Mouse (Mus musculus): Measurements from ENCODE around the gene Lrrfip1. TPM values are rescaled to one million over a fixed set of nuclear protein-coding genes. Genes with fewer than 3 reads are reported as not detected.

The Lrrfip1 gene
- total RNA-seq, 2 experiments from 2014 or later = 42.7 to 57.2 TPM

- DNase-seq = no peak
These were observed 153.0 kb downstream of the Lrrfip1 start for GRCm38 (mm10) chr1:91151509-91151908.

GRCm38 (mm10) chr1:91166798-91167197, 168.3 kb downstream of the Lrrfip1 start:
- no peak for DNase-seq

GRCm38 (mm10) chr1:91169157-91169556, 170.6 kb downstream of the Lrrfip1 start:
- no peak for DNase-seq

GRCm38 (mm10) chr1:91174796-91175195, 176.3 kb downstream of the Lrrfip1 start:
- DNase-seq = no peak

- DNase-seq = no peak
These were observed 177.5 kb downstream of the Lrrfip1 start for GRCm38 (mm10) chr1:91176026-91176425.

GRCm38 (mm10) chr1:91176871-91177270, 178.3 kb downstream of the Lrrfip1 start:
- no peak for DNase-seq

Other genes with a start within 250 kb of the Lrrfip1 start
- 100 to 1,000 TPM; 124 to 127 TPM for gene Col6a3, start 154.8 kb upstream of the Lrrfip1 start, total RNA-seq (2021)
- gene Mlph, start 83.7 kb upstream of the Lrrfip1 start, total RNA-seq (2021) = 1 to 10 TPM; 1.6 to 1.9 TPM
- gene Prlh, start 45.6 kb upstream of the Lrrfip1 start, total RNA-seq (2021) = not detected
- 1 to 10 TPM; 2.1 to 2.8 TPM for gene Rab17, start 29.1 kb upstream of the Lrrfip1 start, total RNA-seq (2021)
- under 1 TPM; 0.21 to 0.30 TPM for gene Rbm44, start 146.4 kb downstream of the Lrrfip1 start, total RNA-seq (2021)
- 10 to 100 TPM in 1 of 2 experiments, 1 to 10 TPM in 1; 8.3 to 11.3 TPM for gene Ramp1, start 181.1 kb downstream of the Lrrfip1 start, total RNA-seq (2021)

All from adrenal gland, postnatal 10 days (tissue).